Mouse (Mus musculus) urinary bladder, postnatal 4 days (tissue): ENCODE data around the gene Frmpd2.

Source experiments
- DNase-seq, 2 experiments: peaks; one replicate each; pipeline ENCODE4 v3.0.0; 2021 to 2022; ENCODE audit warnings: low spot score in 2 of 2

Frmpd2 gene

DNA sequence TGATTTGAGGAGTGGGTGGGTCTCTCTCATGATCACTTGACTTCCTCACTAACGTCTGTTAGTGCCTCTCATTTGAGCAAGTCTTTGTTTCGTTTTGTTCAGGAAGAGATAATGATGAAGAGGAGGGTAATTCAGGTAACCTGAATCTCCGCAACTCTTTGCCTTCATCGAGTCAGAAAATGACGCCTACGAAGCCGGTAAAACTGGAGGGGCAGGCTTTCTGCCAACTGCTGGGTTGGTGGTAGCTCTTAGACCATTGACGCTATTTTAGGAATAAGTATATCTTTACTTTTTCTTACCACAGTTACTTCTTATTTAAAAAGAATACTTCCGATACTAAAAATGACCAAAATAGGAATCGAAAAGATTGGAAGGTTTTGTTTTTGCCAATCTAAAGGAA, 135.9 kb downstream of the Frmpd2 start:
- no peak for DNase-seq
